Mouse (Mus musculus): ENCODE results near the gene Gm10720. TPM values are rescaled to one million over a fixed set of nuclear protein-coding genes. Genes with fewer than 3 reads are reported as not detected.
"Not testable (repeated sequence)": the region's sequence is repeated elsewhere in the genome, so short reads cannot be mapped to it uniquely, and the experiment has no call there.

The Gm10720 gene
- polyA plus RNA-seq, 1 experiment from 2014 or later: not detected

DNA sequence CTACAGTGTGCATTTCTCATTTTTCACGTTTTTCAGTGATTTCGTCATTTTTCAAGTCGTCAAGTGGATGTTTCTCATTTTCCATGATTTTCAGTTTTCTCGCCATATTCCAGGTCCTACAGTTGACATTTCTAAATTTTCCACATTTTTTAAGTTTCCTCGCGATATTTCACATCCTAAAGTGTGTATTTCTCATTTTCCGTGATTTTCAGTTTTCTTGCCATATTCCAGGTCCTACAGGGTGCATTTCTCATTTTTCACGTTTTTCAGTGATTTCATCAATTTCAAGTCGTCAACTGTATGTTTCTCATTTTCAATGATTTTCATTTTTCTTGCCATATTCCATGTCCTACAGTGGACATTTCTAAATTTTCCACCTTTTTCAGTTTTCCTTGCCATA lies 1.7 kb downstream of the Gm10720 start, which contains the start of gene Gm10719:
Gm10719 (plus strand) TSS at position 301 of the 400 bp plus-strand sequence.
- H3K4me2 ChIP-seq; H3K9me3 ChIP-seq; H3K4me3 ChIP-seq (replicated peaks); H3K27ac ChIP-seq; ATAC-seq (ENCODE audit: low FRiP score); H3K9ac ChIP-seq; H3K36me3 ChIP-seq (replicated peaks); H3K4me1 ChIP-seq; H3K27me3 ChIP-seq: not testable (repeated sequence)
- WGBS: 56% methylated on average over 1 of the region's 9 CpGs

DNA sequence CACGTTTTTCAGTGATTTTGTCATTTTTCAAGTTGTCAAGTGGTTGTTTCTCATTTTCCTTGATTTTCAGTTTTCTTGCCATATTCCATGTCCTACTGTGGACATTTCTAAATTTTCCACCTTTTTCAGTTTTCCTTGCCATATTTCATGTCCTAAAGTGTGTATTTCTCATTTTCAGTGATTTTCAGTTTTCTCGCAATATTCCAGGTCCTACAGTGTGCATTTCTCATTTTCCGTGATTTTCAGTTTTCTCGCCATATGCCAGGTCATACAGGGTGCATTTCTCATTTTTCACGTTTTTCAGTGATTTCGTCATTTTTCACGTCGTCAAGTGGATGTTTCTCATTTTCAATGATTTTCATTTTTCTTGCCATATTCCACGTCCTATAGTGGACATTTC lies 3.5 kb downstream of the Gm10720 start:
- not testable (repeated sequence) for H3K27ac ChIP-seq; H3K4me2 ChIP-seq; H3K4me1 ChIP-seq; H3K27me3 ChIP-seq; H3K9ac ChIP-seq; ATAC-seq (ENCODE audit: low FRiP score); H3K4me3 ChIP-seq (replicated peaks); H3K36me3 ChIP-seq (replicated peaks); H3K9me3 ChIP-seq
- 58% methylated on average over 9 of the region's 9 CpGs for WGBS

DNA sequence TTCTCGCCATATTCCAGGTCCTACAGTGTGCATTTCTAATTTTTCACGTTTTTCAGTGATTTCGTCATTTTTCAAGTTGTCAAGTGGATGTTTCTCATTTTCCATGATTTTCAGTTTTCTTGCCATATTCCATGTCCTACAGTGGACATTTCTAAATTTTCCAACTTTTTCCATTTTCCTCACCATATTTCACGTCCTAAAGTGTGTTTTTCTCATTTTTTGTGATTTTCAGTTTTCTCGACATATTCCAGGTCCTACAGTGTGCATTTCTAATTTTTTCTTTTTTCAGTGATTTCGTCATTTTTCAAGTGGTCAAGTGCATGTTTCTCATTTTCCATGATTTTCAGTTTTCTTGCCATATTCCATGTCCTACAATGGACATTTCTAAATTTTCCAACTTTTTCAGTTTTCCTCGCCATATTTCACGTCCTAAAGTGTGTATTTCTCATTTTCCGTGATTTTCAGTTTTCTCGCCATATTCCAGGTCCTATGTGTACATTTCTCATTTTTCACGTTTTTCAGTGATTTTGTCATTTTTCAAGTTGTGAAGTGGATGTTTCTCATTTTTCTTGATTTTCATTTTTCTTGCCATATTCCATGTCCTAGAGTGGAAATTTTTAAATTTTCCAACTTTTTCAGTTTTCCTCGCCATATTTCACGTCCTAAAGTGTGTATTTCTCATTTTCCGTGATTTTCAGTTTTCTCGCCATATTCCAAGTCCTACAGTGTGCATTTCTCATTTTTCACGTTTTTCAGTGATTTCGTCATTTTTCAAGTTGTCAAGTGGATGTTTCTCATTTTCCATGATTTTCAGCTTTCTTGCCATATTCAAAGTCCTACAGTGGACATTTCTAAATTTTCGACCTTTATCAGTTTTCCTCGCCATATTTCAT lies 4.6 kb downstream of the Gm10720 start:
- not testable (repeated sequence) for H3K27ac ChIP-seq; H3K27me3 ChIP-seq; H3K4me2 ChIP-seq; H3K36me3 ChIP-seq (replicated peaks); H3K4me1 ChIP-seq; H3K9me3 ChIP-seq; H3K9ac ChIP-seq; H3K4me3 ChIP-seq (replicated peaks)
- ATAC-seq (ENCODE audit: low FRiP score): peak; percentile 64
- 74% methylated on average over 16 of the region's 19 CpGs for WGBS

DNA sequence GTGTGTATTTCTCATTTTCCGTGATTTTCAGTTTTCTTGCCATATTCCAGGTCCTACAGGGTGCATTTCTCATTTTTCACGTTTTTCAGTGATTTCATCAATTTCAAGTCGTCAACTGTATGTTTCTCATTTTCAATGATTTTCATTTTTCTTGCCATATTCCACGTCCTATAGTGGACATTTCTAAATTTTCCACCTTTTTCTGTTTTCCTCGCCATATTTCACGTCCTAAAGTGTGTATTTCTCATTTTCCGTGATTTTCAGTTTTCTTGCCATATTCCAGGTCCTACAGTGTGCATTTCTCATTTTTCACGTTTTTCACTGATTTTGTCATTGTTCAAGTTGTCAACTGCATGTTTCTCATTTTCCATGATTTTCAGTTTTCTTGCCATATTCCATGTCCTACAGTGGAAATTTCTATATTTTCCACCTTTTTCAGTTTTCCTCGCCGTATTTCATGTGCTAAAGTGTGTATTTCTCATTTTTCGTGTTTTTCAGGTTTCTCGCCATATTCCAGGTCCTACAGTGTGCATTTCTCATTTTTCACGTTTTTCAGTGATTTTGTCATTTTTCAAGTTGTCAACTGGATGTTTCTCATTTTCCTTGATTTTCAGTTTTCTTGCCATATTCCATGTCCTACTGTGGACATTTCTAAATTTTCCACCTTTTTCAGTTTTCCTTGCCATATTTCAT lies 7.0 kb downstream of the Gm10720 start:
- H3K4me2 ChIP-seq; H3K36me3 ChIP-seq (replicated peaks); H3K4me3 ChIP-seq (replicated peaks); H3K9ac ChIP-seq; ATAC-seq (ENCODE audit: low FRiP score); H3K27me3 ChIP-seq; H3K4me1 ChIP-seq; H3K9me3 ChIP-seq; H3K27ac ChIP-seq: not testable (repeated sequence)
- WGBS: 73% methylated on average over 11 of the region's 13 CpGs

DNA sequence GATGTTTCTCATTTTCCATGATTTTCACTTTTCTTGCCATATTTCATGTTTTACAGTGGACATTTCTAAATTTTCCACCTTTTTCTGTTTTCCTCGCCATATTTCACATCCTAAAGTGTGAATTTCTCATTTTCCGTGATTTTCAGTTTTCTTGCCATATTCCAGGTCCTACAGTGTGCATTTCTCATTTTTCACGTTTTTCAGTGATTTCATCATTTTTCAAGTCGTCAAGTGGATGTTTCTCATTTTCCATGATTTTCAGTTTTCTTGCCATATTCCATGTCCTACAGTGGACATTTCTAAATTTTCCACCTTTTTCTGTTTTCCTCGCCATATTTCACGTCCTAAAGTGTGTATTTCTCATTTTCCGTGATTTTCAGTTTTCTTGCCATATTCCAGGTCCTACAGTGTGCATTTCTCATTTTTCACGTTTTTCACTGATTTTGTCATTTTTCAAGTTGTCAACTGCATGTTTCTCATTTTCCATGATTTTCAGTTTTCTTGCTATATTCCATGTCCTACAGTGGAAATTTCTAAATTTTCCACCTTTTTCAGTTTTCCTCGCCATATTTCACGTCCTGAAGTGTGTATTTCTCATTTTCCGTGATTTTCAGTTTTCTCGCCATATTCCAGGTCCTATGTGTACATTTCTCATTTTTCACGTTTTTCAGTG lies 8.0 kb downstream of the Gm10720 start, which contains the start of gene Gm10718:
Gm10718 (plus strand) TSS at position 236 of the 673 bp plus-strand sequence.
- not testable (repeated sequence) for H3K4me3 ChIP-seq (replicated peaks); ATAC-seq (ENCODE audit: low FRiP score); H3K36me3 ChIP-seq (replicated peaks); H3K9ac ChIP-seq; H3K4me1 ChIP-seq; H3K27ac ChIP-seq; H3K9me3 ChIP-seq; H3K27me3 ChIP-seq; H3K4me2 ChIP-seq
- 74% methylated on average over 12 of the region's 13 CpGs for WGBS

DNA sequence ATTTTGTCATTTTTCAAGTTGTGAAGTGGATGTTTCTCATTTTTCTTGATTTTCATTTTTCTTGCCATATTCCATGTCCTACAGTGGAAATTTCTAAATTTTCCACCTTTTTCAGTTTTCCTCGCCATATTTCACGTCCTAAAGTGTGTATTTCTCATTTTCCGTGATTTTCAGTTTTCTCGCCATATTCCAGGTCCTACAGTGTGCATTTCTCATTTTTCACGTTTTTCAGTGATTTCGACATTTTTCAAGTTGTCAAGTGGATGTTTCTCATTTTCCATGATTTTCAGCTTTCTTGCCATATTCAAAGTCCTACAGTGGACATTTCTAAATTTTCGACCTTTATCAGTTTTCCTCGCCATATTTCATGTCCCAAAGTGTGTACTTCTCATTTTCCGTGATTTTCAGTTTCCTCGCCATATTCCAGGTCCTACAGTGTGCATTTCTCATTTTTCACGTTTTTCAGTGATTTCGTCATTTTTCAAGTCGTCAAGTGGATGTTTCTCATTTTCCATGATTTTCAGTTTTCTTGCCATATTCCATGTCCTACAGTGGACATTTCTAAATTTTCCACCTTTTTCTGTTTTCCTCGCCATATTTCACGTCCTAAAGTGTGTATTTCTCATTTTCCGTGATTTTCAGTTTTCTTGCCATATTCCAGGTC lies 8.7 kb downstream of the Gm10720 start:
- not testable (repeated sequence) for H3K9me3 ChIP-seq; H3K4me3 ChIP-seq (replicated peaks); H3K27me3 ChIP-seq; H3K27ac ChIP-seq; H3K36me3 ChIP-seq (replicated peaks); H3K4me1 ChIP-seq; ATAC-seq (ENCODE audit: low FRiP score); H3K9ac ChIP-seq; H3K4me2 ChIP-seq
- WGBS: 77% methylated on average over 16 of the region's 16 CpGs

DNA sequence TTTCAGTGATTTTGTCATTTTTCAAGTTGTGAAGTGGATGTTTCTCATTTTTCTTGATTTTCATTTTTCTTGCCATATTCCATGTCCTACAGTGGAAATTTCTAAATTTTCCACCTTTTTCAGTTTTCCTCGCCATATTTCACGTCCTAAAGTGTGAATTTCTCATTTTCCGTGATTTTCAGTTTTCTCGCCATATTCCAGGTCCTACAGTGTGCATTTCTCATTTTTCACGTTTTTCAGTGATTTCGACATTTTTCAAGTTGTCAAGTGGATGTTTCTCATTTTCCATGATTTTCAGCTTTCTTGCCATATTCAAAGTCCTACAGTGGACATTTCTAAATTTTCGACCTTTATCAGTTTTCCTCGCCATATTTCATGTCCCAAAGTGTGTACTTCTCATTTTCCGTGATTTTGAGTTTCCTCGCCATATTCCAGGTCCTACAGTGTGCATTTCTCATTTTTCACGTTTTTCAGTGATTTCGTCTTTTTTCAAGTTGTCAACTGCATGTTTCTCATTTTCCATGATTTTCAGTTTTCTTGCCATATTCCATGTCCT lies 9.5 kb downstream of the Gm10720 start, which contains the start of gene Gm10717:
Gm10717 (plus strand) TSS at position 506 of the 556 bp plus-strand sequence.
- H3K4me2 ChIP-seq; ATAC-seq (ENCODE audit: low FRiP score); H3K27me3 ChIP-seq; H3K27ac ChIP-seq; H3K9me3 ChIP-seq; H3K9ac ChIP-seq; H3K4me1 ChIP-seq; H3K36me3 ChIP-seq (replicated peaks); H3K4me3 ChIP-seq (replicated peaks): not testable (repeated sequence)
- 73% methylated on average over 12 of the region's 12 CpGs for WGBS

DNA sequence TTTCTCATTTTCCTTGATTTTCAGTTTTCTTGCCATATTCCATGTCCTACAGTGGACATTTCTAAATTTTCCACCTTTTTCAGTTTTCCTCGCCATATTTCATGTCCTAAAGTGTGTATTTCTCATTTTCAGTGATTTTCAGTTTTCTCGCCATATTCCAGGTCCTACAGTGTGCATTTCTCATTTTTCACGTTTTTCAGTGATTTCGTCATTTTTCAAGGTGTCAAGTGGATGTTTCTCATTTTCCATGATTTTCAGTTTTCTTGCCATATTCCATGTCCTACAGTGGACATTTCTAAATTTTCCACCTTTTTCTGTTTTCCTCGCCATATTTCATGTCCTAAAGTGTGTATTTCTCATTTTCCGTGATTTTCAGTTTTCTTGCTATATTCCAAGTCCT lies 10.2 kb downstream of the Gm10720 start:
- H3K9ac ChIP-seq; H3K4me2 ChIP-seq; H3K4me3 ChIP-seq (replicated peaks); ATAC-seq (ENCODE audit: low FRiP score); H3K9me3 ChIP-seq; H3K27ac ChIP-seq; H3K36me3 ChIP-seq (replicated peaks); H3K27me3 ChIP-seq; H3K4me1 ChIP-seq: not testable (repeated sequence)
- WGBS: 70% methylated on average over 5 of the region's 6 CpGs

DNA sequence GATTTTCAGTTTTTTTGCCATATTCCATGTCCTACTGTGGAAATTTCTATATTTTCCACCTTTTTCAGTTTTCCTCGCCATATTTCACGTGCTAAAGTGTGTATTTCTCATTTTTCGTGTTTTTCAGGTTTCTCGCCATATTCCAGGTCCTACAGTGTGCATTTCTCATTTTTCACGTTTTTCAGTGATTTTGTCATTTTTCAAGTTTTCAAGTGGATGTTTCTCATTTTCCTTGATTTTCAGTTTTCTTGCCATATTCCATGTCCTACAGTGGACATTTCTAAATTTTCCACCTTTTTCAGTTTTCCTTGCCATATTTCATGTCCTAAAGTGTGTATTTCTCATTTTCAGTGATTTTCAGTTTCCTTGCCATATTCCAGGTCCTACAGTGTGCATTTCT lies 10.7 kb downstream of the Gm10720 start:
- ATAC-seq (ENCODE audit: low FRiP score); H3K9me3 ChIP-seq; H3K27me3 ChIP-seq; H3K9ac ChIP-seq; H3K4me3 ChIP-seq (replicated peaks); H3K4me1 ChIP-seq; H3K36me3 ChIP-seq (replicated peaks); H3K27ac ChIP-seq; H3K4me2 ChIP-seq: not testable (repeated sequence)
- 73% methylated on average over 5 of the region's 5 CpGs for WGBS

DNA sequence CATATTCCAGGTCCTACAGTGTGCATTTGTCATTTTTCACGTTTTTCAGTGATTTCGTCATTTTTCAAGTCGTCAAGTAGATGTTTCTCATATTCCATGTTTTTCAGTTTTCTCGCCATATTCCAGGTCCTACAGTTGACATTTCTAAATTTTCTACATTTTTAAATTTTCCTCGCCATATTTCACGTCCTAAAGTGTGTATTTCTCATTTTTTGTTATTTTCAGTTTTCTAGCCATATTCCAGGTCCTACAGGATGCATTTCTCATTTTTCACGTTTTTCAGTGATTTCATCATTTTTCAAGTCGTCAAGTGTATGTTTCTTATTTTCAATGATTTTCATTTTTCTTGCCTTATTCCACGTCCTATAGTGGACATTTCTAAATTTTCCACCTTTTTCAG lies 11.3 kb downstream of the Gm10720 start:
- H3K4me2 ChIP-seq: not testable (repeated sequence)
- 69% methylated on average over 9 of the region's 9 CpGs for WGBS

DNA sequence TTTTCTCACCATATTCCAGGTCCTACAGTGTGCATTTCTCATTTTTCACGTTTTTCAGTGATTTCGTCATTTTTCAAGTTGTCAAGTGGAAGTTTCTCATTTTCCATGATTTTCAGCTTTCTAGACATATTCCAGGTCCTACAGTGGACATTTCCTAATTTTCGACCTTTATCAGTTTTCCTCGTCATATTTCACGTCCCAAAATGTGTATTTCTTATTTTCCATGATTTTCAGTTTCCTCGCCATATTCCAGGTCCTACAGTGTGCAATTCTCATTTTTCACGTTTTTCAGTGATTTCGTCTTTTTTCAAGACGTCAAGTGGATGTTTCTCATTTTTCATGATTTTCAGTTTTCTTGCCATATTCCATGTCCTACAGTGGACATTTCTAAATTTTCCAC lies 11.7 kb downstream of the Gm10720 start:
- H3K9me3 ChIP-seq; H3K4me2 ChIP-seq; H3K27me3 ChIP-seq; H3K4me3 ChIP-seq (replicated peaks); ATAC-seq (ENCODE audit: low FRiP score); H3K9ac ChIP-seq; H3K4me1 ChIP-seq; H3K27ac ChIP-seq; H3K36me3 ChIP-seq (replicated peaks): not testable (repeated sequence)
- WGBS: 69% methylated on average over 9 of the region's 9 CpGs

More for the DNA sequence above, 11.3 kb downstream of the Gm10720 start:
- not testable (repeated sequence) for ATAC-seq (ENCODE audit: low FRiP score); H3K4me1 ChIP-seq; H3K27me3 ChIP-seq; H3K9ac ChIP-seq; H3K9me3 ChIP-seq; H3K27ac ChIP-seq; H3K36me3 ChIP-seq (replicated peaks); H3K4me3 ChIP-seq (replicated peaks)
